Mouse (Mus musculus): Measurements from ENCODE around the gene Defb26. TPM values are rescaled to one million over a fixed set of nuclear protein-coding genes. Genes with fewer than 3 reads are reported as not detected.

Gene Defb26
- polyA plus RNA-seq, 1 experiment from 2014 or later = not detected

- H3K27ac ChIP-seq = no peak overlapping the region
These were observed 10.6 kb downstream of the Defb26 start for GRCm38 (mm10) chr2:152500863-152501229.

GRCm38 (mm10) chr2:152500204-152500862, 11.2 kb downstream of the Defb26 start:
- H3K9ac ChIP-seq (ENCODE audit: low read depth, low read length) = no peak overlapping the region
- no peaks in the 10 kb centered on the region for H3K9me3 ChIP-seq (replicated peaks; ENCODE audit: low read length)
- WGBS = 67% methylated on average over 7 of the region's 7 CpGs
- ATAC-seq (replicated peaks; ENCODE audit: low FRiP score, low read depth) = no peak
- no peak overlapping the region for H3K27ac ChIP-seq
- TF ChIP-seq CTCF (IDR thresholded peaks at IDR 0.05; ENCODE audit: low read depth) = no peak
- no peak overlapping the region for H3K4me3 ChIP-seq (replicated peaks; ENCODE audit: low read depth, low read length)
- no peak for DNase-seq (ENCODE audit: low spot score)
- no peaks in the 10 kb centered on the region for H3K36me3 ChIP-seq (ENCODE audit: insufficient read depth, low read length)
- H3K4me1 ChIP-seq (replicated peaks; ENCODE audit: insufficient read depth, low read length) = no peaks in the 10 kb centered on the region
- no peak overlapping the region for H3K4me2 ChIP-seq (ENCODE audit: low read length)
- H3K27me3 ChIP-seq (ENCODE audit: insufficient read depth, low read length) = no peaks in the 10 kb centered on the region

More at GRCm38 (mm10) chr2:152500863-152501229, 10.6 kb downstream of the Defb26 start:
- no peaks in the 10 kb centered on the region for H3K27me3 ChIP-seq (ENCODE audit: insufficient read depth, low read length)
- H3K4me1 ChIP-seq (replicated peaks; ENCODE audit: insufficient read depth, low read length) = no peaks in the 10 kb centered on the region
- no peak overlapping the region for H3K9ac ChIP-seq (ENCODE audit: low read depth, low read length)
- 78% methylated on average over 6 of the region's 6 CpGs for WGBS
- peak; percentile 37 for TF ChIP-seq CTCF (IDR thresholded peaks at IDR 0.05; ENCODE audit: low read depth)
- H3K9me3 ChIP-seq (replicated peaks; ENCODE audit: low read length) = no peaks in the 10 kb centered on the region
- ATAC-seq (replicated peaks; ENCODE audit: low FRiP score, low read depth) (no peak), DNase-seq (ENCODE audit: low spot score) (no peak)
- H3K4me2 ChIP-seq (ENCODE audit: low read length) = no peak overlapping the region
- no peaks in the 10 kb centered on the region for H3K36me3 ChIP-seq (ENCODE audit: insufficient read depth, low read length)
- no peak overlapping the region for H3K4me3 ChIP-seq (replicated peaks; ENCODE audit: low read depth, low read length)

- TF ChIP-seq CTCF (IDR thresholded peaks at IDR 0.05; ENCODE audit: low read depth) = no peak
- ATAC-seq (replicated peaks; ENCODE audit: low FRiP score, low read depth) = no peak
These were observed 13.5 kb downstream of the Defb26 start for GRCm38 (mm10) chr2:152498020-152498419.

GRCm38 (mm10) chr2:152493151-152493550, 18.3 kb downstream of the Defb26 start:
- no peaks in the 10 kb centered on the region for H3K36me3 ChIP-seq (ENCODE audit: insufficient read depth, low read length)
- no peak for DNase-seq (ENCODE audit: low spot score)
- no peak overlapping the region for H3K27ac ChIP-seq
- H3K9ac ChIP-seq (ENCODE audit: low read depth, low read length) = no peak overlapping the region
- no peaks in the 10 kb centered on the region for H3K27me3 ChIP-seq (ENCODE audit: insufficient read depth, low read length)
- WGBS = 77% methylated on average over 6 of the region's 6 CpGs
- peak; percentile 31; the same call in 1 of the 2 replicates for TF ChIP-seq CTCF (IDR thresholded peaks at IDR 0.05; ENCODE audit: low read depth)
- H3K4me1 ChIP-seq (replicated peaks; ENCODE audit: insufficient read depth, low read length) = no peaks in the 10 kb centered on the region
- H3K4me2 ChIP-seq (ENCODE audit: low read length) = no peak overlapping the region
- no peak for ATAC-seq (replicated peaks; ENCODE audit: low FRiP score, low read depth)
- H3K9me3 ChIP-seq (replicated peaks; ENCODE audit: low read length) = no peaks in the 10 kb centered on the region
- no peak overlapping the region for H3K4me3 ChIP-seq (replicated peaks; ENCODE audit: low read depth, low read length)

More at GRCm38 (mm10) chr2:152498020-152498419, 13.5 kb downstream of the Defb26 start:
- H3K9me3 ChIP-seq (replicated peaks; ENCODE audit: low read length) = no peaks in the 10 kb centered on the region
- H3K36me3 ChIP-seq (ENCODE audit: insufficient read depth, low read length) = no peaks in the 10 kb centered on the region
- no peak for DNase-seq (ENCODE audit: low spot score)
- H3K4me3 ChIP-seq (replicated peaks; ENCODE audit: low read depth, low read length) = no peak overlapping the region
- no peaks in the 10 kb centered on the region for H3K4me1 ChIP-seq (replicated peaks; ENCODE audit: insufficient read depth, low read length)
- no peak overlapping the region for H3K27ac ChIP-seq
- no peaks in the 10 kb centered on the region for H3K27me3 ChIP-seq (ENCODE audit: insufficient read depth, low read length)
- no peak overlapping the region for H3K4me2 ChIP-seq (ENCODE audit: low read length)
- H3K9ac ChIP-seq (ENCODE audit: low read depth, low read length) = no peak overlapping the region
- WGBS = 72% methylated on average over 6 of the region's 6 CpGs

DNA sequence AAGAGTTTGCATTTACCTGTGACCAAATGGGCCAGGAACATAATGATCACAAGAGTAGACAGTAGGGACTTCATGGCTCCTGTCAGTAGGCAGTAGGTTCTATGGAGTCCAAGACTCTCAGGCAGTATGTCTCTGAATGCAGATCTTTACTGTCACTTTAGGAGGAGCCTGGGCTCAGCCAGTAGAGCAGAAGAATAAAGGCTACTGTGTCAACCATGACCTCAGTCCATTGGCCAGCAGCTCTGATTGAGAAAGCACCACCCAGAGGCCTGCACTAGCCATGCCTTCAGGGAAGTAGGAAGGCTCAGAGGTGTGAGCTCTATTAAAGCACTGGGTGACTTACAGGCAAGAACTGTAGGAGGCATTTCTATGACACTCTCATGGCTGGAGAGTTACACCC, 21.5 kb downstream of the Defb26 start, which contains the start of gene Defb22:
Gene Defb22, minus strand, starts transcription at position 101 of the 400 bp plus-strand sequence.
- Histone ChIP-seq H3K27me3 (ENCODE audit: insufficient read depth, low read length) (no peaks in the 10 kb centered on the region), H3K9ac (ENCODE audit: low read depth, low read length) (no peak within 1 kb of the TSS), H3K27ac (no peak within 1 kb of the TSS), H3K4me1 (replicated peaks; ENCODE audit: insufficient read depth, low read length) (no peaks in the 10 kb centered on the region), H3K4me3 (replicated peaks; ENCODE audit: low read depth, low read length) (no peak within 1 kb of the TSS), H3K4me2 (ENCODE audit: low read length) (no peak within 1 kb of the TSS), H3K36me3 (ENCODE audit: insufficient read depth, low read length) (no peaks in the 10 kb centered on the region), H3K9me3 (replicated peaks; ENCODE audit: low read length) (no peaks in the 10 kb centered on the region)
- DNase-seq (ENCODE audit: low spot score) (no peak), ATAC-seq (replicated peaks; ENCODE audit: low FRiP score, low read depth) (no peak)
- no peak for TF ChIP-seq CTCF (IDR thresholded peaks at IDR 0.05; ENCODE audit: low read depth)

GRCm38 (mm10) chr2:152487024-152487423, 24.5 kb downstream of the Defb26 start:
- H3K9ac ChIP-seq (ENCODE audit: low read depth, low read length) = no peak overlapping the region
- no peaks in the 10 kb centered on the region for H3K36me3 ChIP-seq (ENCODE audit: insufficient read depth, low read length)
- H3K4me3 ChIP-seq (replicated peaks; ENCODE audit: low read depth, low read length) = no peak overlapping the region
- H3K9me3 ChIP-seq (replicated peaks; ENCODE audit: low read length) = no peaks in the 10 kb centered on the region
- no peaks in the 10 kb centered on the region for H3K4me1 ChIP-seq (replicated peaks; ENCODE audit: insufficient read depth, low read length)
- DNase-seq (ENCODE audit: low spot score) (no peak), ATAC-seq (replicated peaks; ENCODE audit: low FRiP score, low read depth) (no peak)
- no peak overlapping the region for H3K27ac ChIP-seq
- 80% methylated on average over 2 of the region's 2 CpGs for WGBS
- no peak overlapping the region for H3K4me2 ChIP-seq (ENCODE audit: low read length)
- no peaks in the 10 kb centered on the region for H3K27me3 ChIP-seq (ENCODE audit: insufficient read depth, low read length)
- TF ChIP-seq CTCF (IDR thresholded peaks at IDR 0.05; ENCODE audit: low read depth) = peak; percentile 53

DNA sequence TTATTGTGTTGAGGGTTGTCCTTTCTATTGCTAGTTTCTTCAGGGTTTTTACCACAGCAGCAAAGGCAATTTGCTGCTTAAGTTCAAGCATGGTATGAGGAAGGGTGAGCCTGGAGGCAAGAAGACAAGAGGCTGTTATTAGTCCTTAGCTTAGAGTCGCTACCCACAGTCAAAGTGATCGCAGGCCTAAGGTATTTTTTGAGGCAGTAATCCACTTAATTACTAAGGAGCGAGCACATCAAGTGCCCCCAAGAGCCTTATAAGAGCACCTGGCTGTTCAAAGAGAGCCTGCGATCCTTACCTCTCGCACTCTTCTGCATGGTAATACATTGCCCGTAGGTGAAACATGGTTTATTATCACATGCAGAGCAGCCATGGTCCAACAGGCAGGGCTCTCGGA, 29.8 kb downstream of the Defb26 start:
- TF ChIP-seq CTCF (IDR thresholded peaks at IDR 0.05; ENCODE audit: low read depth) = no peak
- H3K4me2 ChIP-seq (ENCODE audit: low read length) = no peak overlapping the region
- ATAC-seq (replicated peaks; ENCODE audit: low FRiP score, low read depth) (no peak), DNase-seq (ENCODE audit: low spot score) (no peak)
- no peaks in the 10 kb centered on the region for H3K4me1 ChIP-seq (replicated peaks; ENCODE audit: insufficient read depth, low read length)
- H3K27ac ChIP-seq = no peak overlapping the region
- no peak overlapping the region for H3K9ac ChIP-seq (ENCODE audit: low read depth, low read length)
- no peak overlapping the region for H3K4me3 ChIP-seq (replicated peaks; ENCODE audit: low read depth, low read length)
- H3K9me3 ChIP-seq (replicated peaks; ENCODE audit: low read length) = no peaks in the 10 kb centered on the region
- no peaks in the 10 kb centered on the region for H3K27me3 ChIP-seq (ENCODE audit: insufficient read depth, low read length)
- H3K36me3 ChIP-seq (ENCODE audit: insufficient read depth, low read length) = no peaks in the 10 kb centered on the region
- WGBS = 89% methylated on average over 7 of the region's 7 CpGs
